17 mouse cellular contexts compared by ENCODE assay signal in the genomic region with DNA sequence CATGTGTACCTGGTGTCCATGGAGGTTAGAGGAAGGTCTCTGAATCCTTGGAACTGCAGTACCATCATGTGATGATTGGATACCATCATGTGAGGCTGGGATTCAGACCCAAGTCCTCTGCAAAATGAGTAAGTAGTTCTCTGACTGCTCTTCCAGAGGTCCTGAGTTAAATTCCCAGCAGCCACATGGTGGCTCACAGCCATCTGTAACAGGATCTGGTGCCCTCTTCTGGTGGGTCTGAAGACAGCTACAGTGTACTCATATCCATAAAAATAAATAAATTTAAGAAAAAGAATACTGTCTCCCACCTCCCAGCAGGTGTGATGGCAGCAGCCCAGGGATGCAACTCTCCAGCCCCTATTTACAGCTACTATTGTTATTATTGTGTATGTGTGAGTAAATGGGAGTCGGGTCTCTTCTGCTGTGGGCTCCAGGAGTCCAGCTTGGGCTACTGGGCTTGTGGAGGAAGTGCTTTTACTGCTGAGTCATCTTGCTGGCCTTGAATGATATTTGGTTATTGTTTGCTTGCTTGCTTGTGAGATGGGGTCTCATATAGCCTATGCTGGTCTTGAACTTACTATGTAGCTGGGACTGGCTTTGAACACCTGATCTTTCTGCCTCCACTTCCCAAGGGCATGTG. TPM values are rescaled to one million over a fixed set of nuclear protein-coding genes. Genes with fewer than 3 reads are reported as not detected.
DNase-seq lines count a peak whose midpoint lies in the region; ATAC-seq and TF ChIP-seq lines count a peak whose summit lies in the region.
"Had no signal": no experiment of that assay in that cellular context is flagged by ENCODE, and none has a peak within 500 bp of the region (broad histone marks: within the 10 kb centered on the region; RNA-seq: fewer than 3 reads in every experiment).

No protein-coding gene starts in this region.

- DNase-seq in liver, embryonic 14.5 days (ENCODE audit: low read depth in 3 of 3, low spot score in 3 of 3), result no peak
- no peak for DNase-seq in urinary bladder, postnatal 25 days (ENCODE audit: low spot score)
- no peak for DNase-seq in adrenal gland, postnatal 25 days
- DNase-seq: cerebellum, postnatal 25 days; forebrain, postnatal 0 days; heart, adult 18-20 months; lung, postnatal 10 days had no signal

- H3K27me3 ChIP-seq in liver, embryonic 14.5 days (ENCODE audit: control insufficient read depth, insufficient read depth, low read length), result no peaks in the 10 kb centered on the region
- H3K27me3 ChIP-seq in liver, embryonic 12.5 days (replicated peaks), result 0 out of 2 replicates have a peak, but pooled peaks cover 8% of the 10 kb centered on the region
- no peaks in the 10 kb centered on the region for H3K27me3 ChIP-seq in ES-Bruce4 (ENCODE audit: control insufficient read depth, insufficient read depth, low read length, poor library complexity, severe bottlenecking)
- H3K27me3 ChIP-seq in small intestine, adult 2 months (ENCODE audit: control insufficient read depth, insufficient read depth, low read length), result peaks cover 4% of the 10 kb centered on the region; the same call in 1 of the 2 replicates
- H3K27me3 ChIP-seq in forebrain, embryonic 15.5 days, result no peaks in the 10 kb centered on the region
- H3K27me3 ChIP-seq: CH12.LX; embryonic facial prominence, embryonic 12.5 days; heart, embryonic 15.5 days had no signal

- peak; percentile 50 for TF ChIP-seq CTCF in liver, embryonic 14.5 days (IDR thresholded peaks at IDR 0.05; ENCODE audit: low read depth)
- peak; percentile 31 for TF ChIP-seq CTCF in ES-Bruce4 (IDR thresholded peaks at IDR 0.05; ENCODE audit: low read depth, low read length)
- peak; percentile 21; the same call in 1 of the 2 replicates for TF ChIP-seq CTCF in bone marrow macrophage, adult 2 months (IDR thresholded peaks at IDR 0.05; ENCODE audit: low read depth, low read length)
- TF ChIP-seq CTCF in small intestine, adult 2 months (IDR thresholded peaks at IDR 0.05; ENCODE audit: extremely low read depth, insufficient read length, insufficient replicate concordance, low read depth, low read length), result peak; percentile 7; the same call in 1 of the 2 replicates

- H3K4me2 ChIP-seq in liver, embryonic 14.5 days (ENCODE audit: low read depth), result no peak overlapping the region
- H3K4me2 ChIP-seq in liver, embryonic 12.5 days, result no peak overlapping the region
- no peak overlapping the region for H3K4me2 ChIP-seq in forebrain, embryonic 15.5 days (replicated peaks)
- H3K4me2 ChIP-seq: embryonic facial prominence, embryonic 12.5 days; heart, embryonic 15.5 days; liver, embryonic 15.5 days had no signal

- no peaks in the 10 kb centered on the region for H3K36me3 ChIP-seq in liver, embryonic 14.5 days (replicated peaks; ENCODE audit: control insufficient read depth, insufficient read depth, low read depth)
- no peaks in the 10 kb centered on the region for H3K36me3 ChIP-seq in liver, embryonic 12.5 days
- no peaks in the 10 kb centered on the region for H3K36me3 ChIP-seq in ES-Bruce4 (ENCODE audit: control insufficient read depth, insufficient read depth, low read length, poor library complexity, severe bottlenecking)
- no peaks in the 10 kb centered on the region for H3K36me3 ChIP-seq in small intestine, adult 2 months (ENCODE audit: control insufficient read depth, insufficient read depth, low read length)
- no peaks in the 10 kb centered on the region for H3K36me3 ChIP-seq in forebrain, embryonic 15.5 days
- H3K36me3 ChIP-seq: embryonic facial prominence, embryonic 12.5 days; heart, embryonic 15.5 days; hindbrain, embryonic 10.5 days; liver, embryonic 15.5 days had no signal

- no peak for TF ChIP-seq EP300 in liver, embryonic 14.5 days (IDR thresholded peaks at IDR 0.05; ENCODE audit: low read depth)
- no peak for TF ChIP-seq EP300 in ES-Bruce4 (IDR thresholded peaks at IDR 0.05; ENCODE audit: insufficient read depth, low read depth, low read length)

- WGBS in liver, embryonic 14.5 days (ENCODE audit: insufficient replicate concordance), result 50% methylated on average over 1 of the region's 1 CpGs
- WGBS in liver, embryonic 12.5 days (ENCODE audit: insufficient replicate concordance), result 77% methylated on average over 1 of the region's 1 CpGs
- 72% methylated on average over 1 of the region's 1 CpGs for WGBS in small intestine, adult 2 months
- 88% methylated on average over 1 of the region's 1 CpGs for WGBS in forebrain, embryonic 15.5 days

- H3K9ac ChIP-seq in liver, embryonic 14.5 days (replicated peaks), result no peak overlapping the region
- no peak overlapping the region for H3K9ac ChIP-seq in liver, embryonic 12.5 days
- no peak overlapping the region for H3K9ac ChIP-seq in ES-Bruce4 (ENCODE audit: low read depth, poor library complexity, severe bottlenecking)
- no peak overlapping the region for H3K9ac ChIP-seq in forebrain, embryonic 15.5 days (replicated peaks)
- H3K9ac ChIP-seq: embryonic facial prominence, embryonic 12.5 days; forebrain, postnatal 0 days; heart, embryonic 15.5 days; liver, embryonic 15.5 days had no signal

- H3K4me1 ChIP-seq in liver, embryonic 14.5 days (replicated peaks; ENCODE audit: control insufficient read depth in 2 of 2, insufficient read depth in 2 of 2, low read length in 1 of 2), result peaks cover 14 to 20% of the 10 kb centered on the region in 2 experiments
- H3K4me1 ChIP-seq in liver, embryonic 12.5 days, result peaks cover 23% of the 10 kb centered on the region
- no peaks in the 10 kb centered on the region for H3K4me1 ChIP-seq in ES-Bruce4 (ENCODE audit: control insufficient read depth, insufficient read depth, low read length)
- H3K4me1 ChIP-seq in bone marrow macrophage, adult 2 months (ENCODE audit: control insufficient read depth, insufficient read depth, low read length), result peaks cover 2% of the 10 kb centered on the region; the same call in 1 of the 2 replicates
- H3K4me1 ChIP-seq in small intestine, adult 2 months (ENCODE audit: control insufficient read depth, insufficient read depth, insufficient read length, low read length), result no peaks in the 10 kb centered on the region
- H3K4me1 ChIP-seq in forebrain, embryonic 15.5 days, result no peaks in the 10 kb centered on the region
- H3K4me1 ChIP-seq: embryonic facial prominence, embryonic 12.5 days; heart, embryonic 15.5 days; hindbrain, embryonic 10.5 days had no signal

- ATAC-seq in liver, embryonic 14.5 days (ENCODE audit: insufficient read depth), result no peak
- ATAC-seq in liver, embryonic 12.5 days, result no peak
- no peak for ATAC-seq in forebrain, embryonic 15.5 days (replicated peaks)
- ATAC-seq: forebrain, postnatal 0 days had no signal

- no peak for TF ChIP-seq POLR2A in ES-Bruce4 (IDR thresholded peaks at IDR 0.05; ENCODE audit: insufficient read depth, low read length)
- TF ChIP-seq POLR2A in bone marrow macrophage, adult 2 months (IDR thresholded peaks at IDR 0.05; ENCODE audit: borderline replicate concordance, low read depth, low read length), result 0 out of 2 replicates have a peak, but pooled peaks have one; percentile 42
- no peak for TF ChIP-seq POLR2A in small intestine, adult 2 months (IDR thresholded peaks at IDR 0.05; ENCODE audit: low read depth, low read length)

- no peak overlapping the region for H3K27ac ChIP-seq in liver, embryonic 14.5 days
- H3K27ac ChIP-seq in liver, embryonic 12.5 days, result no peak overlapping the region
- no peak overlapping the region for H3K27ac ChIP-seq in ES-Bruce4 (ENCODE audit: insufficient read depth, low read length)
- H3K27ac ChIP-seq in bone marrow macrophage, adult 2 months (ENCODE audit: insufficient read depth, low read depth, low read length), result no peak overlapping the region
- H3K27ac ChIP-seq in small intestine, adult 2 months (ENCODE audit: insufficient read depth, low read depth, low read length), result no peak overlapping the region
- no peak overlapping the region for H3K27ac ChIP-seq in forebrain, embryonic 15.5 days (replicated peaks)
- H3K27ac ChIP-seq: embryonic facial prominence, embryonic 12.5 days; heart, embryonic 15.5 days; hindbrain, embryonic 10.5 days; liver, embryonic 15.5 days had no signal

- H3K4me3 ChIP-seq in liver, embryonic 14.5 days (ENCODE audit: insufficient read depth in 1 of 2, low read depth in 2 of 2, low read length in 2 of 2), result no peak overlapping the region
- no peak overlapping the region for H3K4me3 ChIP-seq in liver, embryonic 12.5 days
- H3K4me3 ChIP-seq in ES-Bruce4 (ENCODE audit: low read depth, low read length), result no peak overlapping the region
- H3K4me3 ChIP-seq in bone marrow macrophage, adult 2 months (ENCODE audit: insufficient read depth, low read length), result no peak overlapping the region
- no peak overlapping the region for H3K4me3 ChIP-seq in small intestine, adult 2 months (ENCODE audit: low read depth, low read length)
- no peak overlapping the region for H3K4me3 ChIP-seq in forebrain, embryonic 15.5 days
- H3K4me3 ChIP-seq: embryonic facial prominence, embryonic 12.5 days; heart, embryonic 15.5 days; hindbrain, embryonic 10.5 days; liver, embryonic 15.5 days had no signal

- H3K9me3 ChIP-seq in liver, embryonic 14.5 days (ENCODE audit: control insufficient read depth, low read length), result no peaks in the 10 kb centered on the region
- H3K9me3 ChIP-seq in liver, embryonic 12.5 days (replicated peaks), result no peaks in the 10 kb centered on the region
- no peaks in the 10 kb centered on the region for H3K9me3 ChIP-seq in ES-Bruce4 (replicated peaks; ENCODE audit: control insufficient read depth, insufficient read depth, low read length, poor library complexity, severe bottlenecking)
- H3K9me3 ChIP-seq in forebrain, embryonic 15.5 days, result no peaks in the 10 kb centered on the region
- H3K9me3 ChIP-seq: embryonic facial prominence, embryonic 12.5 days; heart, embryonic 15.5 days; hindbrain, embryonic 10.5 days; liver, embryonic 15.5 days had no signal

RNA-seq across cellular contexts. Expression of a gene that starts 13.5 kb away (rescaled TPM):
- polyA plus RNA-seq in liver, embryonic 14.5 days (2012; rRNA removed), result 31.8 and 40.4 TPM in 2 replicates
- 23.0 and 23.6 TPM in 2 replicates for polyA plus RNA-seq in liver, embryonic 14.5 days (2014; fragmentation: Nextera tagmentation; extraction: Ambion mirVana)
- 55.3 and 56.0 TPM in 2 replicates for polyA plus RNA-seq in liver, embryonic 12.5 days (2016; fragmentation: Nextera tagmentation; extraction: Ambion mirVana)
- polyA plus RNA-seq in ES-Bruce4 (2011; ENCODE audit: insufficient read depth, insufficient read length, low read depth, missing spikeins), result 199 and 231 TPM in 2 replicates
- polyA plus RNA-seq in bone marrow macrophage, adult 2 months (2012; ENCODE audit: insufficient read depth, insufficient read length, missing spikeins), result 117 and 130 TPM in 2 replicates
- 4.8 and 9.1 TPM in 2 replicates for polyA plus RNA-seq in small intestine, adult 2 months (2012; rRNA removed)
- 119 and 126 TPM in 2 replicates for total RNA-seq in adrenal gland, postnatal 25 days (2021)
- 78.0 and 83.4 TPM in 2 replicates for polyA plus RNA-seq in forebrain, embryonic 15.5 days (2015; fragmentation: Nextera tagmentation; extraction: Ambion mirVana)
